Mouse (Mus musculus) spleen, embryonic (tissue): ENCODE measurements at regions not wholly inside any gene's neighbourhood (a gene's known extent, or its start where the extent isn't known, plus 50 kb on each side); places are given as distances from the start of the nearest gene placed in this dataset.
"Not testable (repeated sequence)": the region's sequence is repeated elsewhere in the genome, so short reads cannot be mapped to it uniquely, and the experiment has no call there.

Source experiments
- CTCF ChIA-PET: fragments of 350-600 bp; sonication (Branson Sonifier 250); formaldehyde crosslinking; loops from one replicate; lab custom pipeline; 2022; lab: Charles Lee

DNA sequence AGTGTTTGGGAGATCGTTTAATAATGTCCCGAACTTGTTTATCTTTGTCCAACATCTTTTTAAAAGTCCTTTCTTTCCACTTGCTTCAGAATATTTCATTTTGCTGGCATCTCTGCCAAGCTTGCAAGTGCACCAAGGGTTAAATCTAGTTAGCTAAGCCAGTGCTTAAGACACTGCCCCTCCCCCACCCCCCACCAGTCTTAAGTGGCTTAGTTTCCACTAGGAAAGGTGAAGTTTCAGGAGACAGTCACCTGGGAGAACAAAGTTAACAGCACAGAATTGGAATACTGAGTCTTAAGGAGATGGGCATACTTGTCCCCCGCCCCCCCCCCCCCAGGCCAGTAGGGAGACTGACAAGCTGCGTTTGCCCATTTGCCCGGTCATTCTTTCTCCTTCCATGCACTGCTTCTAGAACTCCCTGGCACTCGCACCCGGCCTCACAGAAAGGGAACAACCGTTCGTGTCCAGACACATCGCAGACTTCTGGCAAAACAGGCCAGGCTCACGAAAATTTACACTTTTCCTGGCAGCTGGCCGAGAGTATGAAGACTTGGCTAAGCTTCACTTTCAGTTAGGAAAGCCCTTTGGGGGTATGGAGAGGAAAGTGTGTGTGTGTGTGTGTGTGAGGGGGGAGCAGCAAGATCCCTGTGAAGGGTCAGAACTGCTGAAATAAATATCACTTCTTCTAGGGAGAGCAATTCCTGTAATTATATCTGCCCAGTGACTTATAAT lies 219.2 kb downstream of the Bcl11a start:
- CTCF ChIA-PET: interaction anchor here (0.6 kb wide), 1 partner anchor 278 kb away, joined by 5 read pairs; no protein-coding TSS in a partner anchor

DNA sequence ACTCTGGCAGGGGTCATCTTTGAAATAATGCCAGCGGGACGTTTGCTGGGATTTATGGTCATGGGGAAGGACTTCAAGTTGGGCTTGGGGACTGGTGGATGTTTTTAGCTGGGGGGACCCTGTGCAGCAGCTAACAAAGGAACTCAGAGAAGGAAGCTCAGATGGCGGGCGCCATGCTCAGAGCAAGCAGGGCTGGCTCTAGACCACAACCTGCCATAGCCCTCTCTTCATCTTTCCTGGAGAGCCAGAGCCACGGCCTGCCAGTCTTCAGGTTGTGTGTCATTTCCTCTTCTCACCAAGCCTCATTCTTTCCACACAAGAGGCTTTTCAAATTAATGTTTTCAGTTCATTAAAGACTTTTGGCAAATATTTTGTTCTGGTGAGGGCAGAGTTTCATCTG lies 219.9 kb downstream of the Bcl11a start:
- CTCF ChIA-PET: no interaction called here

DNA sequence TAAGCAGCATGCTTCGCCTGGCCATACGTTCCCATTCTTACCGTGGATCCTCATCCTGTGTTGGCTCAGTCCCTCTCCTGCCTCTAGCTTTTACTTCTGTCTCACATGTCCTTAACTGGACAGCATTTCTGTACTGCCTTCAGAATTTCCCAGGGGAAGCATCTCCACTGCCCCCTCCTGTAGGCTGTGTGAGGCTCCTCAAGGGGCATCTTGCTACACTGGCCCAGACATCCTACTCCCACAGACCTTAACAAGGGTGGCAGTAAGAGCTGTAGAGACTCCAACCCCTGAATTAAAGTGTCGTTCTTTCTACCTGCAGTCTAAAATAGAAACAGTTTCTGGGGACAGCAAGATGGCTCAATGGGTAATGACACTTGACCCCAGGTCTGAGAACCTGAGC lies 222.5 kb downstream of the Bcl11a start:
- CTCF ChIA-PET: no interaction called here

DNA sequence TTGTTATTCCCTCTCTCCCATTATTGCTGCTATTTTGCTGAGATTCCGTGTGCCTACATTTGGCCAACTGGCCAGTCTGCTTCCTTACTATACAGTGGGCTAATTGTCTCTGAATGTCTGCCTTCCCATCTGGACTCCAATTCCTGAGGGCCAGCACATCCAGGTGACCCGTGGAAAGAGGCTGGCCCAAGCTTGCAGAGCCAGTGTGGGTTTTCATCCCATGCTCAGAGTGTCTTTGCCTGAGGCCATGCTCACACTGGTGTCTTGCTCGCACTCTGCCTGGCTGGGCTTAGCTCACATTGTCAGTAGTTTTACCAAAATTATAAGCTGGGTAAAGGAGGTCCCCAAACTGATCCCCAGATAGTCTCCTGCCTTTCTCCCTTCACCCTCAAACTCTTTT lies 223.3 kb downstream of the Bcl11a start:
- CTCF ChIA-PET: no interaction called here

DNA sequence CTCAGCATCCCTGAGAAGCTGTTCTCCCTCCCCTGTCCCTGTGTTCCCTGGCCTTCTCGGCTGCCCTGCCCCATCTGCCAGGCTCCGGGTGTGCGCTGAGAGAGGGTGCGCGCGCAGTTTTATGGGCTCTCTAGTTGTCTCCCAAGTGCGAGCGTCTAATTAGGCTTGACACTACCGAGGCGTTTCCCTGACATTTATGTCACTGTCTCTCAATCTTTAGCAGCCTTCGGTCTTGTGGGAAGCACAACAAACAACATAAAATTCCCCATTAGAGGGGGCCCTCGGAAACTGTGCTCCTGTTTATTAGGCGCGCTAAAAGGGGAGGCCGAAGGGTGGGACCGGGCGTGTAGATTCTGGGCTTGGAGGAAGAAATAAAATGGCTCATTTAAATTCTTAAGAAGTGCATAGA lies 227.3 kb downstream of the Bcl11a start:
- CTCF ChIA-PET: interaction anchor here (0.7 kb wide), 1 partner anchor 350 kb away, joined by 3 read pairs; no protein-coding TSS in a partner anchor

DNA sequence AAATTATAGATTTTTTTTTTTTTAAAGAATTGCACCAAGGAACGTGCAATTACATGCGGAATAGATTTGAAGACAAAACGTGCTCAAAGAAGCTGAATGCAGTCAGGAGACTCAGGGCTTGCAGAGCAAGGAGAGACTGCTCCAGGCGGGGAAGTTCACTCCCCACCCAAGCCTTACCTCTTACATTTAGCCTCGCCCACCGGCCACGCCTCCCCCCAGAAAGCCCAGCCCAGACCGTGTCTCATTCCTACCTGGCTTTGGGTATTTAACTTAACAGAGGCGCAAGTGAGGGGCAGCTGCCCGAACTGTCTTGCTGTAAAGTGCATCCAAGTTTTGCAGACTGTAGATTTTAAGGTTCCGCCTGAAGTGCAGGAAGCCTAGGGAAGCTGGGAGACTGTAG lies 227.8 kb downstream of the Bcl11a start:
- CTCF ChIA-PET: no interaction called here

DNA sequence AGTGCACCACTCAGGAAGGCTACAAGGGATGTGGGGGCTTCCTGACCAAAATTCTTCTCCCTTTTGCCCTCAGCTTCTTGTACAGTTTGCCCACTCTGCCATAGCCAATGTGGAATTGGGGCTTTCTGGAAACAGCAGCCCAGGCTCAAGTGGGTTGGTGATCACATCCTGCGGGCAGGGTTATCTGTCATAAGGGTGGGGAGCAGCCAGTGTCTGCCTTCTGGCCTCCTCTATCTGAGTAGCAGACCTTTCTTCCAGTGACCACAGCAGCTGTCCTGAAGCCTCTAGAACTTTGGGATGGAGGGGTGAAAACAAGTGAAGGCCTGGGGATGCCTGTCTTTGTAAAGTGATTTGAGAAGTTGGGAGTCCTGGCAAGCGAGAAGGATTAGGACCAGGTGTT lies 228.2 kb downstream of the Bcl11a start:
- CTCF ChIA-PET: no interaction called here

DNA sequence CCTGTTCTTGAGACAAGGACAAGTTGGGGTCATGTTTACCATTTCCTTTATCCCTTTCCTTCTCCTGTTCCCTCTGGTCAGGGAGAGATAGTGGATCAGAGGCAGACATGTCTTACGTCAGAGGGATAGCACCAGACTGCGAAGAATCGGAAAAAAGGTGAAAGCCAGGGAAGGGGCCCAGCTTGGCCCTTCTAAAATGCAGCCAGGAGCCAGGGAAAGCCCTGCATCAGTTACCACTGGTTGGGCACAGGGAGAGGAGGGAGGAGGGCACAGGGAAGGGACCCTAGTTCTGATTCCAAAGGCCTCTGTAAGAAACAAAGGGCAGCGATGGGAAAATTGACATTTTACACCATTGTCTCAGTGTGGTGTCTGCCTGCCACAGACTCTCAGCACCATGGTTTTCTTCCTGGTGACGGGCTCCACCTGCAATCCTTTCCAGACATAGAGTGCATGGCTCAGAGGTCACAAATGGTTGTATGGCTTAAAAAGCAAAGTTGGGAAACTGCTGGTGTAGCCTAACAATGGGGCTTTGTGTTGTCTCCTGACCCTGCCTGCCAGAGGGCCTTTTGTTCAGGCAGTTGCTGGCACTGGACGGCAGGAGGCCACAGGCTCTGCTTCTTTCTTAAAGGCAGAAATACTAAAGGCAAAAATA lies 229.9 kb downstream of the Bcl11a start:
- CTCF ChIA-PET: no interaction called here

DNA sequence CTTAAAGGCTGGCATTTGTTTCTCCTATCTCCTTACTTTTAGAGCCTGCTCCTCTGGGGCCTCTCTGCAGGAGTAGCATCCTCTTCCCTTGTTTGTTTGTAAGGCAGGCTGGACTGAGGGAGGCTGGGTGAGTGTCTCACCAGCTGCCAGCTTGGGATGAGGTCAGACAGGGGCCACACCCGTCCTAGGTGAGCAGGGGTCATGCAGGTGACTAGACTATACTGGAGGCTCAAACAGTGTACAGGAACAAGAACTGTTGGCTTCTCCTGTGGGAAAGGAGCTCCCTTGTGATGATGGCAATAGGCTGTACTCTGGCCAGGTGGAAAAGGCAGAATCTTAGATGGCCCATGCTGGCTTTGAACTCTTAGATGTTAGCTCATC lies 230.4 kb downstream of the Bcl11a start:
- CTCF ChIA-PET: interaction anchor here (0.5 kb wide), 1 partner anchor 31 kb away, joined by 3 read pairs; no protein-coding TSS in a partner anchor

DNA sequence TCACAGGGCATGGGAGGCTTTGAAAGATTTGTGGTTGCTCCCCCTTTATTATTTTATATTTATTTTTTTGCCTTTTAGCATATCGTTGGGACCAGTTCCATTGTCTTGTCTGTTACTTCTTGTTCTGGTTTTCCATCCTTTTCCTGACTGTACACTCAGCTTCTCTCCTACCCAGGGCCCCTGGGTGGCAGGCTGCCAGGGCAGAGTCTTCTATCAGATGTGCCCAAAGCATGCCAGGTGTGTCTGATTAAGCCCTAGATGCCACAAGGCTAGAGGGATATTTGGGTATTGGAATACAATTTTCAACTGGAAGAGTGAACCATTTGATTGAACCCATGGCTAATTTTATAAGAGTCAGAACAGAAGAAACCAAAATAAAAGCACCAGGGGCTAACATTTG lies 236.2 kb downstream of the Bcl11a start:
- CTCF ChIA-PET: no interaction called here

DNA sequence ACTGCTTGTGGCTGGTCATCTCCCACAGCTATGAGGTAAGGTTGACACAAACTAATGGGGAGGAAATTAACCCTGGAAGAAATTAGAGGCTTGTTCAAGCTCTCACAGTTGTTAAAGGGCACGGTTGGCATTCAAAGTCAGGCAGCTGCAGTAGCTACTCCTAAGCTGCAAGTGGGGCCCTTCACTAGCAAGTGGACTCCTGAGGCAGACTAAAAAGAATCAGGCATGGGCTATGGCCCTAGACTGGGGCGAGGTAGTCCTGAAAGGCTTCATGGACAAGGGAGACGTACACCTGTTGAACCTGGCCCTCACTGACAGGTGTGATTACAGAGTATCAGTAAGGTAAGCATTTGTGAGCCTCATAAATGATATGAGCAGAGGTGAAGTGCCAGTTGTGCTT lies 237.7 kb downstream of the Bcl11a start:
- CTCF ChIA-PET: no interaction called here

DNA sequence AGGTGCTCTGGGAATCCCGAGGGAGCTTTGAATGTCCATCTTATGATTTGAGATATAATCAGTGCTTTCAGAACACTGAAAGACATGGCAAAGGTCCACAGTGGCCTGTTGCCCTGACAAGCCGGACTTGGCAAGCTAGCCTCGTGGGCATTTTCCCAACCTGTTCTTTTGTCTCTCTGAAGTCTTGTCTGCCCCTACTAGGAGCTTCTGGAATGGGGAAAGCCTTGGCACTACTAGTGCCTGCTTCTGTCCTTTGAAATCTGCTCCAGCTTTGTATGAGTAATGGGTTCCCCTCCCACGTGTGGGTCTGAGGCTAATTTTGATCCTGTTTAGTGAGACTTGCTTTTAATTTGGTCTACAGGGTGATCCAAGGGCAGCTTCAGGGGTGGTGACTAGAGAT lies 238.3 kb downstream of the Bcl11a start:
- CTCF ChIA-PET: no interaction called here

DNA sequence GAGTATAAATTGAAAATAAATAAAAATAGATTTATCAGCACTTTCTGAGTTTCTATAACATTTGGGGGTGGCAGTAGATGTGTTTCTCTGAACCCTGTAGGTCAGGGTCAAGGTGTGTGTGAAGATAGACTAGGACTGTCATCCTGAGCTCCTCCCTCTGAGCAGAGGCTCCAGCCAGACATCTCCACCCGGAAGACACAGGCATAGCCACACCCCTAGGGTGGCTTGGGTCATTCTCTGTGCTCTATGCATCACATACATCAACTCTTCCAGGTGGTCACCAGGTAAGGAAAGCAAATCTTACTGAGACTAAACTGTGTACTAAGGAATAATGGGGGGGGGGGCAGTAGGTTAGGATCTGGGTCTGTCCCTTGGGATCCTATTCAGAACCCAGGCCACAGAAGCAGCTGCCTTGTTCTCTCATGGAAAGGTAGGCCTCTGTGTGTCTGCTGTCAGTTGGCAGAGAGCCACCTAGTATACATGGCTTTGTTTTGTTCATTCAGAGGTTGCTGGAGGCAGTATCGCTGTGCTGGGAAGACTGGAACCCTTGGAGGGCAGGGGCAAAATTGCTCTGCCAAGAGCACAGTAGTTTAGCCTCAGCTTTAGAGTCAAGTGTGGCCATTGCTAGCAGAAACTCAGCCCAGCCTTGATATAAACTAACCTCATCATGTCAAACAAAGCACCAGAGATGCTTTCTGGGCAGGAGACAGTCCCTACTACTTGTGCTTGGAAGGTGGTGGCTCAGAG lies 240.3 kb downstream of the Bcl11a start:
- CTCF ChIA-PET: interaction anchor here (0.6 kb wide), 1 partner anchor 851 kb away, joined by 4 read pairs; no protein-coding TSS in a partner anchor

DNA sequence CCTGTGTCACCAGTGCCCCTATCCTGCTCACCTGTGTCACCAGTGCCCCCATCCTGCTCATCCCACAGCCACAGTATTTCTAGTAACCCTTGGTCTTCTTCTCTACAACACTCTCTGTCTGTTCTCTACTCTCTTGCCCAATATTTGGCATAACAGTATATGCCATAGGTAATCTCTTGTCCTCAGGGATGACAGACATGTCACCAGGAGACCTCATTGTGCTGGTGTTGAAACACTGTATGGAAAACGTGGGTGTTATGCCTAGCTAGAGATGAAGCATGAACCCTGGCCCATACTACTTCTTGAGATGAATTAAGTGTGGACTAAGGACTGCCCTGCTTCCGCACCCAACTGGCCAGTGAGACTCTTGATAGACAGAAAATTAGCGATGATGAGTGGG lies 241.4 kb downstream of the Bcl11a start:
- CTCF ChIA-PET: no interaction called here

DNA sequence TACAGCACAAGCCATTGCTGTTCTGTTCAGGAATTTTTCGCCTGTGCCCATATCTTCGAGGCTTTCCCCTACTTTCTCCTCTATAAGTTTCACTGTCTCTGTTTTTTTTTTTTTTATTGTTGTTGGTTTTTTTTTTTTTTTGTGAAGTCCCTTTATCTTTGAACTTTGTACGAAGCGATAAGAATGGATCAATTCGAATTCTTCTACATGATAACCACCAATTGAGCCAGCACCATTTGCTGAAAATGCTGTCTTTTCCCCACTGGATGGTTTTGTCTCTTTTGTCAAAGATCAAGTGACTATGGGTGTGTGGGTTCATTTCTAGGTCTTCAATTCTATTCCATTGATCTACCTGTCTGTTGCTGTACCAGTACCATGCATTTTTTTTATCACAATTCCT lies 244.6 kb downstream of the Bcl11a start:
- CTCF ChIA-PET: not testable (repeated sequence)

DNA sequence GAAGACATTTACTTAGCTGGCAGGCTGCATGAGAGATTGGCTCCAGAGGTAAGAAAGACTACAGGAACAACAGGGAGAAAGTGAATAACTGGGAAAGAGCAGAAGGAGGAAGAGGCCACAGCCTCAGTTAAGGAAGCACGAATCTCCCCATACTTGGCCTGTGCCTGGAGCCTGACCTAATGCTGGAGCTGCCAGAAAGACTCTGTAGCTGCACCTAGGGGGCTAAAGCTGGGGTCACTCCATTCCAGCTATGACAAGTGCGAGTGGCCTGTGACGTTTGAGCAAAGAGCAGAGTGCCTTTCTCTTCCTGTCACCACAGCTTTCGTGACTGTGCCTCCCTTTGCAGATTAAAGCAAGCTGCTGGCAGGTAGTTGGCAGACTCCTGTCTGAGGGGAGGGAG lies 250.6 kb downstream of the Bcl11a start:
- CTCF ChIA-PET: no interaction called here

DNA sequence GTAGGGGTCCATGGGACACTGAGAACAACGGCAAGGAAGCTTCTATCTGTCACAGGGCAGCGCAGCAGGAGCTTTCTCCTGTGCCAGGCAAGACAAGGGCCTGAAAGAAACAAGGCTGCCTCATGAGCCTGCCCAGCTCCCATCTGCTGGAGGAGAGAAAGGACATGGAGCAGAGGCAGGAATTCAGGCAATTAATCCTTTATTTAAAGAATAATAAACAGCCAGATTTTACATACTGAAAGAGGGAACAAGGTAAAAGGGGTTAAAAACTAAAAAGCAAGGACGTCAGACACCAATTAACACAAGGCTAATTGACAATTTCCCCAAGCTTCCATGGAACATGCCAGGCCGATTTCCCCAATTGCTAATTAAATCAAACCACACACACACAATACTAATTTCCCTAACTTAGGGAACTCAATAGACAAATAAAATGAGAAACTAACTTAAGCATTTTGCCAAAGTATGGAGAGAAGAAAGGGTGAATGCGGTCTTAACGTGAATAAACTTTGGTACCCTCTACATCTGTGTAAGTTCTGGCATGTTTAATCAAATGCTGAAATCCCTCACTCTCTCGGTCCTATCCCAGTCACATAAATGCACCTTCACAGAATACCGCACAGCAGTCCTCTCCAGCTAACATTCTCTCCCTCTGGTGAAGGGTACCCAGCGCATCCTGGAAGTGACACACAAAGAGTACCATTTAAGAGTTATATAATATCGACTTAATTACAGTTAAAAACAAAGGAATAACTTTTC lies 252.7 kb downstream of the Bcl11a start:
- CTCF ChIA-PET: interaction anchor here (0.5 kb wide), 1 partner anchor 14 kb away, joined by 8 read pairs; no protein-coding TSS in a partner anchor

DNA sequence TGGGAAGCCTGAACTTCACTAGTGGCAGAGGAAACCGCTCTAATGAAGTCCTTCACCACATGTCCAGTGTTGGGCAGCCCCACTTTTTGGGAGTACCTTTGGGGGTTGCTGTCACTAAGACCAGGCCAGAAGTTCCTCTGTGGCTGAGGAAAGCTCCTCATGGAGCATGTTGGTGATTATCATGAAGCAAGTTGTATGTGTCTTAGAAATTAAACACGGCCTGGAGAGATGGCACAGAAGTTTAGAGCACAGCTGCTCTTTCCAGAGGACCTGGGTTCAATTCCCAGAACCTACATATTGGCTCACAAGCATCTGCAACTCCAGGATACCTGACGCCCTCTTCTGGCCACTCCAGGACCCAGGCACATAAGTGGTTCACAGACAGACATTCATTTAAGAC lies 254.4 kb downstream of the Bcl11a start:
- CTCF ChIA-PET: no interaction called here

DNA sequence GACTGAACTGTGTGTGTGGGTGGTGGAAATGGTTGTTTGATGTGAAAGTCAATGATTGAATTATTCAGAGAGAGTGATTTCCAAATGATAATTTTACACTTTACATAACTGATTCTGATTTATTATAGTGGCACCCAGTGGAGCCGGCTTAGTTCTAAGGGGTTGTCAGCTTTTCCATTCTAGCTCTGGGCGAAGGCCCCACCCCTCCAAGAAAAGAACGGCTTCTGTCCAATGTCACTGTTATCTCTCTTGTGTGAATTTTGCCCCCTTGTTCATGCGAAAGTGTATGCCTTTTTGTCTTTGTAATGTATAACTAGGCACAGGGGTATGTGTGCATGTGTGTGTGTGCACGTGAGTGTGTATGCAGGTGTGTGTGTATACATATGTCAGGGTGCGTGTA lies 255.3 kb downstream of the Bcl11a start:
- CTCF ChIA-PET: no interaction called here

DNA sequence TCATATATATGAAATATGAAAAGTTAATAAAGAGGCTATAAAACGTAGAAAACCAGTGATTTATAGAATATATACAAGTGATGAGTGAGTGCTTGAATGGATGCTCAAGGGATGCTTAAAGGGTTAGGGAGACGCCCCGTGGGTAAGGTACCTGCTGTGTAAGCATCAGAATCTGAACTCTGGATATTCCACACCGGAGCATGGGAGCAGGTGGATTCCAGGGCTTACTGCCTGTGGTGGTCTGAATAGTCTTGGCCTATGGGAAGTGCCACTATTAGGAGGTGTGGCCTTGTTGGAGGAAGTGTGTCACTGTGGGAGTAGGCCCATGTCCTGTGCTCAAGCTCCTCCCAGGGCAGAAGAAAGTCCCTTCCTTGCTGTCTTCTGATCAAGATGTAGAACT lies 257.4 kb downstream of the Bcl11a start:
- CTCF ChIA-PET: no interaction called here

DNA sequence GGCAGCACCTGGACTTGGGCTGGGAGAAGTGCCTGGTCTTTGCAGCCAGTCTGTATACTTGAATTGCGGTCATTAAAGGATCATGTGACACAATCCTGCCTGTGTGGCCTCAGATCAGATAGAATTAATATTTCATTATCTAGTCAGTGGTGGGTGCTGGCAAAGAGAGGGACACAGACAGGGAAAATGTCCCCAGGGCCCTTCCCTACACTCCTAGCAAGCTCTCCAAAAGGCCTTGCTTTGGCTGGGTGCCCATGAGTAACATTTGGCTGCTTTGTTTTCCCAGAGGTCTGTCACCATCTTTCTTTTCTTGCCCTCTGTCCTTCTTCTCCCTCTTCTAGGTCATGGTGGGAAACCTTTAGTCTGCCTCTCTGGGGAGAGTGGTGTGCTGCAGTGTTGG lies 260.3 kb downstream of the Bcl11a start:
- CTCF ChIA-PET: interaction anchor here (0.5 kb wide), 1 partner anchor 32 kb away, joined by 3 read pairs; no protein-coding TSS in a partner anchor

DNA sequence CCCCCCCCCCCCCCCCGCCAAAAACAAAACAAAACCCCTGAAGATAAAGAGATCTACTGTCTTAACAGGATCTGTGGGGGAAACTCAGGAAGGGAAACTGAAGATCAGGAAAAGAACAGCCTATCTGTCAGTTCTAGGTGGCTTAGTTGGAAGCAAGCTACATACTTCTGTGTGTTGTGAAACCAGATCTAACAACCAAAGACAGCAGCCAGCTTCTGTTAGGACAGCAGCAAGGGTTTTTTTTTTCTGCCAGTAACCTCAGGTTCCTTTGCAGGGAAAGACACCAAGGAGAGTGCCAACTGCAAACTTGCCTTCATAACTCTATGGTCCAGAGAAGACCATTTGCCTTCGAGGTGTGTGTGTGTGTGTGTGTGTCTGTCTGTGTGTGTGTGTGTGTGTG lies 261.2 kb downstream of the Bcl11a start:
- CTCF ChIA-PET: interaction anchor here (0.6 kb wide), 1 partner anchor 31 kb away, joined by 3 read pairs; no protein-coding TSS in a partner anchor
